Comparison of ENCODE assay signal across 8 mouse cellular contexts in genomic region chr2:92390206-92390930, GRCm38 (mm10). TPM values are rescaled to one million over a fixed set of nuclear protein-coding genes. Genes with fewer than 3 reads are reported as not detected.
DNase-seq lines count a peak whose midpoint lies in the region; ATAC-seq and TF ChIP-seq lines count a peak whose summit lies in the region.

No protein-coding gene starts in this region.

- peaks cover 56% of the 10 kb centered on the region for H3K4me1 ChIP-seq in kidney, embryonic 15.5 days
- peaks cover 30% of the 10 kb centered on the region for H3K4me1 ChIP-seq in forebrain, embryonic 11.5 days (replicated peaks; ENCODE audit: control insufficient read depth, insufficient read depth, low read length)
- H3K4me1 ChIP-seq in limb, embryonic 14.5 days (ENCODE audit: control insufficient read depth, insufficient read depth, low read length) = peaks cover 21% of the 10 kb centered on the region
- H3K4me1 ChIP-seq in neural tube, embryonic 12.5 days = peaks cover 60% of the 10 kb centered on the region

- no peak for ATAC-seq in kidney, embryonic 15.5 days (replicated peaks; ENCODE audit: low FRiP score)
- no peak for ATAC-seq in forebrain, embryonic 11.5 days (replicated peaks; ENCODE audit: low FRiP score)
- no peak for ATAC-seq in limb, embryonic 14.5 days (ENCODE audit: low FRiP score, low read depth)
- ATAC-seq in neural tube, embryonic 12.5 days (ENCODE audit: low FRiP score, low read depth) = no peak

- H3K27ac ChIP-seq in kidney, embryonic 15.5 days = 0 out of 2 replicates have a peak overlapping the region, but pooled peaks have one; percentile 88
- peak overlapping the region; percentile 67 for H3K27ac ChIP-seq in forebrain, embryonic 11.5 days (ENCODE audit: low read depth, low read length)
- 0 out of 2 replicates have a peak overlapping the region, but pooled peaks have one; percentile 9 for H3K27ac ChIP-seq in limb, embryonic 14.5 days (replicated peaks; ENCODE audit: low read depth, low read length)
- H3K27ac ChIP-seq in neural tube, embryonic 12.5 days = peak overlapping the region; percentile 37; the same call in 1 of the 2 replicates

- no peak overlapping the region for H3K9ac ChIP-seq in kidney, embryonic 15.5 days
- H3K9ac ChIP-seq in forebrain, embryonic 11.5 days (ENCODE audit: low read length) = no peak overlapping the region
- H3K9ac ChIP-seq in limb, embryonic 14.5 days (ENCODE audit: low read depth, low read length, severe bottlenecking) = no peak overlapping the region
- no peak overlapping the region for H3K9ac ChIP-seq in neural tube, embryonic 12.5 days

- no peak for DNase-seq in kidney, adult 9 months
- DNase-seq in forebrain, embryonic 11.5 days (ENCODE audit: low spot score) = no peak
- no peak for DNase-seq in limb, embryonic 14.5 days (ENCODE audit: low spot score)
- no peak for DNase-seq in adrenal gland, adult (ENCODE audit: inconsistent age in 2 of 2, low spot score in 1 of 2)
- no peak for DNase-seq in spleen, postnatal 36 days (ENCODE audit: low spot score in 2 of 2)
- no peak for DNase-seq in urinary bladder, adult 2 months (ENCODE audit: low spot score)

- TF ChIP-seq POLR2A in limb, embryonic 14.5 days (IDR thresholded peaks at IDR 0.05; ENCODE audit: borderline replicate concordance, extremely low read depth, insufficient read depth, insufficient read length) = no peak

- WGBS in kidney, embryonic 15.5 days = 73% methylated on average over 6 of the region's 6 CpGs
- WGBS in forebrain, embryonic 11.5 days = 84% methylated on average over 6 of the region's 6 CpGs
- 86% methylated on average over 6 of the region's 6 CpGs for WGBS in limb, embryonic 14.5 days
- 80% methylated on average over 6 of the region's 6 CpGs for WGBS in neural tube, embryonic 12.5 days

- peaks cover 21% of the 10 kb centered on the region for H3K36me3 ChIP-seq in kidney, embryonic 15.5 days
- peaks cover 10% of the 10 kb centered on the region; the same call in 1 of the 2 replicates for H3K36me3 ChIP-seq in forebrain, embryonic 11.5 days (ENCODE audit: control insufficient read depth, insufficient read depth, low read length)
- H3K36me3 ChIP-seq in limb, embryonic 14.5 days (ENCODE audit: control insufficient read depth, insufficient read depth, low read length) = peaks cover 20% of the 10 kb centered on the region
- H3K36me3 ChIP-seq in neural tube, embryonic 12.5 days = peaks cover 24% of the 10 kb centered on the region

- H3K4me2 ChIP-seq in kidney, embryonic 15.5 days = 0 out of 2 replicates have a peak overlapping the region, but pooled peaks have one; percentile 88
- H3K4me2 ChIP-seq in forebrain, embryonic 11.5 days (ENCODE audit: low read depth, low read length, severe bottlenecking) = no peak overlapping the region; the same call in 1 of the 2 replicates
- H3K4me2 ChIP-seq in limb, embryonic 14.5 days (replicated peaks; ENCODE audit: low read depth, low read length, severe bottlenecking) = no peak overlapping the region; the same call in 1 of the 2 replicates
- H3K4me2 ChIP-seq in neural tube, embryonic 12.5 days (replicated peaks) = peak overlapping the region; percentile 91

- H3K4me3 ChIP-seq in kidney, embryonic 15.5 days (replicated peaks) = no peak overlapping the region
- H3K4me3 ChIP-seq in forebrain, embryonic 11.5 days (ENCODE audit: low read depth, low read length) = no peak overlapping the region
- H3K4me3 ChIP-seq in limb, embryonic 14.5 days (replicated peaks; ENCODE audit: low read length) = no peak overlapping the region
- H3K4me3 ChIP-seq in neural tube, embryonic 12.5 days = no peak overlapping the region

- H3K27me3 ChIP-seq in kidney, embryonic 15.5 days = no peaks in the 10 kb centered on the region
- H3K27me3 ChIP-seq in forebrain, embryonic 11.5 days (ENCODE audit: control insufficient read depth, insufficient read depth, low read length) = no peaks in the 10 kb centered on the region
- no peaks in the 10 kb centered on the region for H3K27me3 ChIP-seq in limb, embryonic 14.5 days (ENCODE audit: control insufficient read depth, insufficient read depth, low read length)
- H3K27me3 ChIP-seq in neural tube, embryonic 12.5 days (replicated peaks) = no peaks in the 10 kb centered on the region

- no peaks in the 10 kb centered on the region for H3K9me3 ChIP-seq in kidney, embryonic 15.5 days (replicated peaks)
- no peaks in the 10 kb centered on the region for H3K9me3 ChIP-seq in forebrain, embryonic 11.5 days (ENCODE audit: control insufficient read depth, low read length)
- H3K9me3 ChIP-seq in limb, embryonic 14.5 days (ENCODE audit: control insufficient read depth, low read length) = no peaks in the 10 kb centered on the region
- no peaks in the 10 kb centered on the region for H3K9me3 ChIP-seq in neural tube, embryonic 12.5 days

RNA-seq across cellular contexts. Expression of gene 1700029I15Rik, which starts 8.0 kb away (rescaled TPM):
- polyA plus RNA-seq in kidney, embryonic 15.5 days (2015; fragmentation: Nextera tagmentation; extraction: Ambion mirVana) = 3.2 and 3.4 TPM in 2 replicates
- polyA plus RNA-seq in forebrain, embryonic 11.5 days (2014; fragmentation: Nextera tagmentation; extraction: Ambion mirVana) = 2.3 and 3.6 TPM in 2 replicates
- polyA plus RNA-seq in limb, embryonic 14.5 days (2012; rRNA removed) = 3.1 and 3.5 TPM in 2 replicates
- polyA plus RNA-seq in limb, embryonic 14.5 days (2014; fragmentation: Nextera tagmentation; extraction: Ambion mirVana) = 1.7 and 2.4 TPM in 2 replicates
- 5.8 and 7.3 TPM in 2 replicates for polyA plus RNA-seq in neural tube, embryonic 12.5 days (2016; fragmentation: Nextera tagmentation; extraction: Ambion mirVana)
- polyA plus RNA-seq in urinary bladder, adult 2 months (2012; rRNA removed) = 2.3 and 3.4 TPM in 2 replicates

RNA-seq across cellular contexts. Expression of gene Mapk8ip1, which starts 10.7 kb away (rescaled TPM):
- polyA plus RNA-seq in kidney, embryonic 15.5 days (2015; fragmentation: Nextera tagmentation; extraction: Ambion mirVana) = 32.1 and 34.9 TPM in 2 replicates
- polyA plus RNA-seq in forebrain, embryonic 11.5 days (2014; fragmentation: Nextera tagmentation; extraction: Ambion mirVana) = 35.9 and 41.4 TPM in 2 replicates
- polyA plus RNA-seq in limb, embryonic 14.5 days (2012; rRNA removed) = 42.5 and 54.8 TPM in 2 replicates
- 12.9 and 13.8 TPM in 2 replicates for polyA plus RNA-seq in limb, embryonic 14.5 days (2014; fragmentation: Nextera tagmentation; extraction: Ambion mirVana)
- polyA plus RNA-seq in neural tube, embryonic 12.5 days (2016; fragmentation: Nextera tagmentation; extraction: Ambion mirVana) = 144 and 154 TPM in 2 replicates
- 15.8 and 22.8 TPM in 2 replicates for polyA plus RNA-seq in urinary bladder, adult 2 months (2012; rRNA removed)

RNA-seq across cellular contexts. Expression of gene Large2, which starts 15.7 kb away (rescaled TPM):
- 26.0 and 29.5 TPM in 2 replicates for polyA plus RNA-seq in kidney, embryonic 15.5 days (2015; fragmentation: Nextera tagmentation; extraction: Ambion mirVana)
- 16.1 and 16.4 TPM in 2 replicates for polyA plus RNA-seq in forebrain, embryonic 11.5 days (2014; fragmentation: Nextera tagmentation; extraction: Ambion mirVana)
- polyA plus RNA-seq in limb, embryonic 14.5 days (2012; rRNA removed) = 32.7 and 41.1 TPM in 2 replicates
- 15.0 and 16.3 TPM in 2 replicates for polyA plus RNA-seq in limb, embryonic 14.5 days (2014; fragmentation: Nextera tagmentation; extraction: Ambion mirVana)
- polyA plus RNA-seq in neural tube, embryonic 12.5 days (2016; fragmentation: Nextera tagmentation; extraction: Ambion mirVana) = 1.8 and 2.6 TPM in 2 replicates
- 10.6 and 13.2 TPM in 2 replicates for polyA plus RNA-seq in urinary bladder, adult 2 months (2012; rRNA removed)

RNA-seq across cellular contexts. Expression of gene Pex16, which starts 15.9 kb away (rescaled TPM):
- 24.7 and 29.5 TPM in 2 replicates for polyA plus RNA-seq in kidney, embryonic 15.5 days (2015; fragmentation: Nextera tagmentation; extraction: Ambion mirVana)
- polyA plus RNA-seq in forebrain, embryonic 11.5 days (2014; fragmentation: Nextera tagmentation; extraction: Ambion mirVana) = 18.2 and 22.9 TPM in 2 replicates
- polyA plus RNA-seq in limb, embryonic 14.5 days (2012; rRNA removed) = 26.4 and 30.6 TPM in 2 replicates
- 22.3 TPM in 2 replicates for polyA plus RNA-seq in limb, embryonic 14.5 days (2014; fragmentation: Nextera tagmentation; extraction: Ambion mirVana)
- polyA plus RNA-seq in neural tube, embryonic 12.5 days (2016; fragmentation: Nextera tagmentation; extraction: Ambion mirVana) = 26.5 and 28.7 TPM in 2 replicates
- polyA plus RNA-seq in urinary bladder, adult 2 months (2012; rRNA removed) = 36.3 and 41.1 TPM in 2 replicates

RNA-seq across cellular contexts. Expression of gene Cry2, which starts 43.5 kb away (rescaled TPM):
- polyA plus RNA-seq in kidney, embryonic 15.5 days (2015; fragmentation: Nextera tagmentation; extraction: Ambion mirVana) = 17.7 and 21.3 TPM in 2 replicates
- 24.0 and 25.5 TPM in 2 replicates for polyA plus RNA-seq in forebrain, embryonic 11.5 days (2014; fragmentation: Nextera tagmentation; extraction: Ambion mirVana)
- polyA plus RNA-seq in limb, embryonic 14.5 days (2012; rRNA removed) = 27.2 and 33.5 TPM in 2 replicates
- 30.2 and 34.8 TPM in 2 replicates for polyA plus RNA-seq in limb, embryonic 14.5 days (2014; fragmentation: Nextera tagmentation; extraction: Ambion mirVana)
- 32.7 and 33.6 TPM in 2 replicates for polyA plus RNA-seq in neural tube, embryonic 12.5 days (2016; fragmentation: Nextera tagmentation; extraction: Ambion mirVana)
- polyA plus RNA-seq in urinary bladder, adult 2 months (2012; rRNA removed) = 36.2 and 36.7 TPM in 2 replicates

Comparison
In these comparisons a context has a peak if more than half of its experiments do, and no peak if none do; other contexts are left out.
1. H3K27ac ChIP-seq: peak in every context shown above with its lines; median percentile 88 in kidney, embryonic 15.5 days; 67 in forebrain, embryonic 11.5 days; 37 in neural tube, embryonic 12.5 days; 9 in limb, embryonic 14.5 days.
2. H3K4me2 ChIP-seq: peak in kidney, embryonic 15.5 days (single experiment) and neural tube, embryonic 12.5 days (single experiment); none in forebrain, embryonic 11.5 days (single experiment) and limb, embryonic 14.5 days (single experiment).